Mouse (Mus musculus): ENCODE results near the gene Ctdnep1. TPM values are rescaled to one million over a fixed set of nuclear protein-coding genes. Genes with fewer than 3 reads are reported as not detected.
"Not testable (repeated sequence)": the region's sequence is repeated elsewhere in the genome, so short reads cannot be mapped to it uniquely, and the experiment has no call there.

Gene Ctdnep1
- polyA plus RNA-seq, 1 experiment from 2014 or later = 23.9 TPM

GRCm38 (mm10) chr11:70016177-70016576 lies 35.2 kb downstream of the Ctdnep1 start:
- Histone ChIP-seq H3K36me3 (ENCODE audit: control insufficient read depth, insufficient read depth) (peaks cover 18% of the 10 kb centered on the region), H3K4me1 (ENCODE audit: control insufficient read depth, insufficient read depth, low read length) (peaks cover 40% of the 10 kb centered on the region)
- H3K27ac ChIP-seq (ENCODE audit: low read length); H3K9ac ChIP-seq (ENCODE audit: low read length); H3K4me3 ChIP-seq (ENCODE audit: low read length); H3K9me3 ChIP-seq (replicated peaks; ENCODE audit: control insufficient read depth, low read length); ATAC-seq (replicated peaks; ENCODE audit: extremely low read depth, insufficient read depth, low FRiP score); H3K4me2 ChIP-seq (ENCODE audit: low read depth, low read length); H3K27me3 ChIP-seq (ENCODE audit: control insufficient read depth, insufficient read depth, low read length): not testable (repeated sequence)
- 80% methylated on average over 2 of the region's 2 CpGs for WGBS

- Histone ChIP-seq H3K27ac (ENCODE audit: low read length) (no peak within 1 kb of the TSS), H3K4me1 (ENCODE audit: control insufficient read depth, insufficient read depth, low read length) (peaks cover 44% of the 10 kb centered on the region), H3K4me3 (ENCODE audit: low read length) (no peak within 1 kb of the TSS), H3K9ac (ENCODE audit: low read length) (no peak within 1 kb of the TSS), H3K4me2 (ENCODE audit: low read depth, low read length) (peak within 1 kb of the TSS; percentile 92; the same call in 1 of the 2 replicates), H3K36me3 (ENCODE audit: control insufficient read depth, insufficient read depth) (peaks cover 13% of the 10 kb centered on the region), H3K27me3 (ENCODE audit: control insufficient read depth, insufficient read depth, low read length) (no peaks in the 10 kb centered on the region), H3K9me3 (replicated peaks; ENCODE audit: control insufficient read depth, low read length) (no peaks in the 10 kb centered on the region)
- ATAC-seq (replicated peaks; ENCODE audit: extremely low read depth, insufficient read depth, low FRiP score) = no peak
- 61% methylated on average over 3 of the region's 3 CpGs for WGBS
Observed at GRCm38 (mm10) chr11:70016669-70017068, 35.7 kb downstream of the Ctdnep1 start, which contains the start of gene Dlg4. Gene Dlg4 (plus strand): TSS chr11:70016942.

- Histone ChIP-seq H3K36me3 (ENCODE audit: control insufficient read depth, insufficient read depth) (peaks cover 7% of the 10 kb centered on the region), H3K4me2 (ENCODE audit: low read depth, low read length) (no peak overlapping the region)
- WGBS = 45% methylated on average over 7 of the region's 7 CpGs
Observed at GRCm38 (mm10) chr11:70017199-70017767, 36.3 kb downstream of the Ctdnep1 start.

GRCm38 (mm10) chr11:70018131-70018990 lies 37.4 kb downstream of the Ctdnep1 start:
- Histone ChIP-seq H3K9me3 (replicated peaks; ENCODE audit: control insufficient read depth, low read length) (no peaks in the 10 kb centered on the region), H3K4me1 (ENCODE audit: control insufficient read depth, insufficient read depth, low read length) (peaks cover 48% of the 10 kb centered on the region), H3K36me3 (ENCODE audit: control insufficient read depth, insufficient read depth) (0 out of 2 replicates have a peak, but pooled peaks cover 2% of the 10 kb centered on the region), H3K4me3 (ENCODE audit: low read length) (peak overlapping the region; percentile 59), H3K4me2 (ENCODE audit: low read depth, low read length) (peak overlapping the region; percentile 92), H3K27me3 (ENCODE audit: control insufficient read depth, insufficient read depth, low read length) (no peaks in the 10 kb centered on the region), H3K9ac (ENCODE audit: low read length) (peak overlapping the region; percentile 79), H3K27ac (ENCODE audit: low read length) (peak overlapping the region; percentile 78)
- WGBS = 4% methylated on average over 23 of the region's 25 CpGs
- ATAC-seq (replicated peaks; ENCODE audit: extremely low read depth, insufficient read depth, low FRiP score) = no peak

More at GRCm38 (mm10) chr11:70017199-70017767, 36.3 kb downstream of the Ctdnep1 start:
- Histone ChIP-seq H3K4me3 (ENCODE audit: low read length) (no peak overlapping the region), H3K27ac (ENCODE audit: low read length) (no peak overlapping the region), H3K27me3 (ENCODE audit: control insufficient read depth, insufficient read depth, low read length) (no peaks in the 10 kb centered on the region), H3K9me3 (replicated peaks; ENCODE audit: control insufficient read depth, low read length) (no peaks in the 10 kb centered on the region), H3K4me1 (ENCODE audit: control insufficient read depth, insufficient read depth, low read length) (peaks cover 45% of the 10 kb centered on the region), H3K9ac (ENCODE audit: low read length) (no peak overlapping the region)
- no peak for ATAC-seq (replicated peaks; ENCODE audit: extremely low read depth, insufficient read depth, low FRiP score)

GRCm38 (mm10) chr11:70019495-70020021 lies 38.6 kb downstream of the Ctdnep1 start:
- ATAC-seq (replicated peaks; ENCODE audit: extremely low read depth, insufficient read depth, low FRiP score) = no peak
- no peaks in the 10 kb centered on the region for H3K36me3 ChIP-seq (ENCODE audit: control insufficient read depth, insufficient read depth)
- 36% methylated on average over 2 of the region's 2 CpGs for WGBS
- peak overlapping the region; percentile 40; the same call in 1 of the 2 replicates for H3K9ac ChIP-seq (ENCODE audit: low read length)
- peak overlapping the region; percentile 70 for H3K27ac ChIP-seq (ENCODE audit: low read length)
- H3K4me1 ChIP-seq (ENCODE audit: control insufficient read depth, insufficient read depth, low read length) = peaks cover 48% of the 10 kb centered on the region
- H3K9me3 ChIP-seq (replicated peaks; ENCODE audit: control insufficient read depth, low read length) = no peaks in the 10 kb centered on the region
- H3K4me2 ChIP-seq (ENCODE audit: low read depth, low read length) = peak overlapping the region; percentile 92
- no peaks in the 10 kb centered on the region for H3K27me3 ChIP-seq (ENCODE audit: control insufficient read depth, insufficient read depth, low read length)
- peak overlapping the region; percentile 13; the same call in 1 of the 2 replicates for H3K4me3 ChIP-seq (ENCODE audit: low read length)

- Histone ChIP-seq H3K27me3 (ENCODE audit: control insufficient read depth, insufficient read depth, low read length) (no peaks in the 10 kb centered on the region; the same call in 1 of the 2 replicates), H3K9ac (ENCODE audit: low read length) (peak overlapping the region; percentile 40; the same call in 1 of the 2 replicates), H3K36me3 (ENCODE audit: control insufficient read depth, insufficient read depth) (no peaks in the 10 kb centered on the region), H3K9me3 (replicated peaks; ENCODE audit: control insufficient read depth, low read length) (no peaks in the 10 kb centered on the region), H3K4me2 (ENCODE audit: low read depth, low read length) (peak overlapping the region; percentile 92), H3K27ac (ENCODE audit: low read length) (peak overlapping the region; percentile 70), H3K4me1 (ENCODE audit: control insufficient read depth, insufficient read depth, low read length) (peaks cover 46% of the 10 kb centered on the region), H3K4me3 (ENCODE audit: low read length) (peak overlapping the region; percentile 65; the same call in 1 of the 2 replicates)
- ATAC-seq (replicated peaks; ENCODE audit: extremely low read depth, insufficient read depth, low FRiP score) = no peak
- 28% methylated on average over 8 of the region's 8 CpGs for WGBS
Observed at GRCm38 (mm10) chr11:70020022-70020631, 39.2 kb downstream of the Ctdnep1 start.

GRCm38 (mm10) chr11:70020731-70021263 lies 39.8 kb downstream of the Ctdnep1 start:
- Histone ChIP-seq H3K9ac (ENCODE audit: low read length) (peak overlapping the region; percentile 58), H3K4me1 (ENCODE audit: control insufficient read depth, insufficient read depth, low read length) (peaks cover 43% of the 10 kb centered on the region), H3K27ac (ENCODE audit: low read length) (peak overlapping the region; percentile 70), H3K9me3 (replicated peaks; ENCODE audit: control insufficient read depth, low read length) (no peaks in the 10 kb centered on the region), H3K4me2 (ENCODE audit: low read depth, low read length) (peak overlapping the region; percentile 92), H3K36me3 (ENCODE audit: control insufficient read depth, insufficient read depth) (no peaks in the 10 kb centered on the region), H3K27me3 (ENCODE audit: control insufficient read depth, insufficient read depth, low read length) (no peaks in the 10 kb centered on the region; the same call in 1 of the 2 replicates), H3K4me3 (ENCODE audit: low read length) (peak overlapping the region; percentile 65)
- WGBS = under 1% methylated on average over 8 of the region's 8 CpGs
- ATAC-seq (replicated peaks; ENCODE audit: extremely low read depth, insufficient read depth, low FRiP score) = peak; percentile 86

GRCm38 (mm10) chr11:70021264-70022132 lies 40.5 kb downstream of the Ctdnep1 start:
- Histone ChIP-seq H3K27ac (ENCODE audit: low read length) (peak overlapping the region; percentile 62), H3K9ac (ENCODE audit: low read length) (peak overlapping the region; percentile 58), H3K4me1 (ENCODE audit: control insufficient read depth, insufficient read depth, low read length) (peaks cover 49% of the 10 kb centered on the region), H3K4me3 (ENCODE audit: low read length) (peak overlapping the region; percentile 65), H3K9me3 (replicated peaks; ENCODE audit: control insufficient read depth, low read length) (no peaks in the 10 kb centered on the region), H3K27me3 (ENCODE audit: control insufficient read depth, insufficient read depth, low read length) (no peaks in the 10 kb centered on the region; the same call in 1 of the 2 replicates), H3K4me2 (ENCODE audit: low read depth, low read length) (peak overlapping the region; percentile 92), H3K36me3 (ENCODE audit: control insufficient read depth, insufficient read depth) (no peaks in the 10 kb centered on the region)
- 4% methylated on average over 39 of the region's 40 CpGs for WGBS
- ATAC-seq (replicated peaks; ENCODE audit: extremely low read depth, insufficient read depth, low FRiP score) = peak; percentile 69
